Comparison of ENCODE assay signal across 8 mouse cellular contexts in the genomic region with DNA sequence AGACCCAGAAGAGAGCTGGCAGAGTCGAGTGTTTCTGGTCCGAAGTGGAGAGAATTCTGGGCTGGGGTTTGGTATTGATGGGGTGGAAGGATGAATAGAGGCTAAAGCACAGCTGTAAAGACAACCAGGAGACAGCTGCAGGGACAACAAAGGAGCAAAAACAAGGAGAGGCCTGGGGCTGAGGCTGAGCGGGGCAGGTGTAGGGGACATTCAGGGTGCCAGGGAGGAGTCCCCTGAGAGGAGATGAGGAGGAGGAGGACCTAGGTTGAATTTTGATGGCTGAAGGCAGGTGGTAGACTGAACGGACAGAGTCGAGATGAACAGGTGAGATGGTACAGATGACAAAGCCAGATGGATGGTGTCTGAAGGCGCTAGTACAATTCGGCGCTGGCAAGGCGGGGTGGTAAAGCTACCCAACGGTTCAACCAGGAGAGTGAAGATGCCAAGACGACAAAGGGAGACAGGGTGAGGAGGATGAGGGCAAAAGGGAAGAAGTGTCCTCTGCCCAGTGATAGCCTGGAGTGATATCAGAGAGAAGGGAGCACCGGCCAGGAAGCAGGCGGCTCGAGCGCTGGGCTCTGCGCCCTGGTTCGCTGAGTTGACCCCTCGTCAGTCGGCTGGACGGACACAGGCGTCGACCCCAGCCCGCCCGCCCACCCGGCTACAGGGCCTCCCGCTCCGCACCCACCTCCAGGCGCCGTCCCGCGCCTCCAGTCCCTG. TPM values are rescaled to one million over a fixed set of nuclear protein-coding genes. Genes with fewer than 3 reads are reported as not detected.
DNase-seq lines count a peak whose midpoint lies in the region; ATAC-seq and TF ChIP-seq lines count a peak whose summit lies in the region.

No protein-coding gene starts in this region.

- H3K4me2 ChIP-seq in heart, embryonic 14.5 days (ENCODE audit: low read length), result peak overlapping the region; percentile 93
- H3K4me2 ChIP-seq in midbrain, embryonic 11.5 days, result peak overlapping the region; percentile 81

- peak overlapping the region; percentile 44 to 62 for H3K4me3 ChIP-seq in heart, embryonic 14.5 days (ENCODE audit: control insufficient read depth in 1 of 2, insufficient read depth in 1 of 2, low read depth in 1 of 2, low read length in 2 of 2)
- peak overlapping the region; percentile 52 for H3K4me3 ChIP-seq in bone marrow macrophage, adult 2 months (ENCODE audit: insufficient read depth, low read length)
- H3K4me3 ChIP-seq in hindbrain, embryonic 10.5 days, result peak overlapping the region; percentile 76
- H3K4me3 ChIP-seq in midbrain, embryonic 11.5 days (ENCODE audit: low read depth, low read length), result peak overlapping the region; percentile 68

- no peak for TF ChIP-seq POLR2A in bone marrow macrophage, adult 2 months (IDR thresholded peaks at IDR 0.05; ENCODE audit: borderline replicate concordance, low read depth, low read length)

- 10% methylated on average over 31 of the region's 31 CpGs for WGBS in heart, embryonic 14.5 days
- 8% methylated on average over 31 of the region's 31 CpGs for WGBS in hindbrain, embryonic 10.5 days
- WGBS in midbrain, embryonic 11.5 days, result 7% methylated on average over 31 of the region's 31 CpGs

- peak overlapping the region; percentile 86 for H3K9ac ChIP-seq in heart, embryonic 14.5 days (ENCODE audit: low read length)
- peak overlapping the region; percentile 87 for H3K9ac ChIP-seq in midbrain, embryonic 11.5 days (ENCODE audit: low read length)

- peak overlapping the region in 1 of 2 experiments; percentile 60; a peak in 2 of 4 replicates for H3K27ac ChIP-seq in heart, embryonic 14.5 days (replicated peaks in 1 of 2; ENCODE audit: control insufficient read depth in 1 of 2, insufficient read depth in 1 of 2, low read depth in 2 of 2, low read length in 2 of 2)
- no peak overlapping the region for H3K27ac ChIP-seq in bone marrow macrophage, adult 2 months (ENCODE audit: insufficient read depth, low read depth, low read length)
- peak overlapping the region; percentile 96 for H3K27ac ChIP-seq in hindbrain, embryonic 10.5 days
- peak overlapping the region; percentile 51; the same call in 1 of the 2 replicates for H3K27ac ChIP-seq in midbrain, embryonic 11.5 days (ENCODE audit: low read depth, low read length)

- H3K27me3 ChIP-seq in heart, embryonic 14.5 days (ENCODE audit: control insufficient read depth, insufficient read depth, low read length), result no peaks in the 10 kb centered on the region
- no peaks in the 10 kb centered on the region for H3K27me3 ChIP-seq in hindbrain, embryonic 10.5 days (ENCODE audit: insufficient read depth, poor library complexity, severe bottlenecking)
- no peaks in the 10 kb centered on the region for H3K27me3 ChIP-seq in midbrain, embryonic 11.5 days (ENCODE audit: control insufficient read depth, insufficient read depth, low read length)

- TF ChIP-seq CTCF in bone marrow macrophage, adult 2 months (IDR thresholded peaks at IDR 0.05; ENCODE audit: low read depth, low read length), result no peak

- no peaks in the 10 kb centered on the region for H3K9me3 ChIP-seq in heart, embryonic 14.5 days (ENCODE audit: control insufficient read depth, low read length)
- no peaks in the 10 kb centered on the region for H3K9me3 ChIP-seq in hindbrain, embryonic 10.5 days
- no peaks in the 10 kb centered on the region for H3K9me3 ChIP-seq in midbrain, embryonic 11.5 days (ENCODE audit: control insufficient read depth, low read length)

- peaks cover 31% of the 10 kb centered on the region for H3K36me3 ChIP-seq in heart, embryonic 14.5 days (ENCODE audit: control insufficient read depth, insufficient read depth, low read length)
- H3K36me3 ChIP-seq in hindbrain, embryonic 10.5 days, result peaks cover 58% of the 10 kb centered on the region
- peaks cover 11% of the 10 kb centered on the region for H3K36me3 ChIP-seq in midbrain, embryonic 11.5 days (ENCODE audit: control insufficient read depth, insufficient read depth, low read length)

- no peak for DNase-seq in heart, adult 8-10 months (ENCODE audit: low spot score)
- DNase-seq in hindbrain, embryonic 10.5 days (ENCODE audit: low spot score), result peak; percentile 11
- peak; percentile 88 for DNase-seq in midbrain, embryonic 11.5 days (ENCODE audit: low spot score, missing footprints)
- no peak for DNase-seq in adrenal gland, postnatal 36 days
- DNase-seq in layer of hippocampus, adult 18-20 months (ENCODE audit: low spot score in 2 of 2), result no peak
- DNase-seq in cerebellum, adult 11-12 months, result no peak

- peak; percentile 16; the same call in 1 of the 2 replicates for ATAC-seq in heart, embryonic 14.5 days (ENCODE audit: insufficient number of reproducible peaks, insufficient read depth, low FRiP score, low read depth)
- 0 out of 2 replicates have a peak, but pooled peaks have one; percentile 1 for ATAC-seq in midbrain, embryonic 11.5 days (ENCODE audit: low FRiP score)

- H3K4me1 ChIP-seq in heart, embryonic 14.5 days (ENCODE audit: control insufficient read depth in 2 of 2, insufficient read depth in 2 of 2, low read length in 2 of 2), result peaks cover 9 to 17% of the 10 kb centered on the region in 2 experiments
- H3K4me1 ChIP-seq in bone marrow macrophage, adult 2 months (ENCODE audit: control insufficient read depth, insufficient read depth, low read length), result no peaks in the 10 kb centered on the region
- H3K4me1 ChIP-seq in hindbrain, embryonic 10.5 days (replicated peaks), result peaks cover 36% of the 10 kb centered on the region
- H3K4me1 ChIP-seq in midbrain, embryonic 11.5 days (ENCODE audit: control insufficient read depth, insufficient read depth, low read length), result peaks cover 15% of the 10 kb centered on the region

RNA-seq across cellular contexts. Expression of a gene that starts 0.5 kb away (rescaled TPM):
- 1.1 and 1.8 TPM in 2 replicates for polyA plus RNA-seq in heart, embryonic 14.5 days (2014; fragmentation: Nextera tagmentation; extraction: Ambion mirVana)
- under 1 TPM; 0.23 to 0.50 (median 0.34) TPM for total RNA-seq in heart, adult 8-10 months (2022)
- polyA plus RNA-seq in bone marrow macrophage, adult 2 months (2012; ENCODE audit: insufficient read depth, insufficient read length, missing spikeins), result 0.61 and 0.70 TPM in 2 replicates
- polyA plus RNA-seq in hindbrain, embryonic 10.5 days (2016; fragmentation: Nextera tagmentation; extraction: Ambion mirVana), result 9.9 and 11.3 TPM in 2 replicates
- 7.3 and 8.3 TPM in 2 replicates for polyA plus RNA-seq in midbrain, embryonic 11.5 days (2014; fragmentation: Nextera tagmentation; extraction: Ambion mirVana)
- total RNA-seq in adrenal gland, postnatal 36 days (2021), result 1 to 10 TPM in 1 of 2 experiments, under 1 TPM in 1; 0.92 to 1.4 TPM
- total RNA-seq in layer of hippocampus, adult 18-20 months (2021), result 1 to 10 TPM; 2.5 TPM

RNA-seq across cellular contexts. Expression of a gene that starts 15.8 kb away (rescaled TPM):
- polyA plus RNA-seq in heart, embryonic 14.5 days (2014; fragmentation: Nextera tagmentation; extraction: Ambion mirVana), result 1.7 and 2.8 TPM in 2 replicates
- total RNA-seq in heart, adult 8-10 months (2022), result 1 to 10 TPM; 2.4 to 3.8 (median 2.8) TPM
- 74.2 and 78.0 TPM in 2 replicates for polyA plus RNA-seq in bone marrow macrophage, adult 2 months (2012; ENCODE audit: insufficient read depth, insufficient read length, missing spikeins)
- 2.8 TPM in 2 replicates for polyA plus RNA-seq in hindbrain, embryonic 10.5 days (2016; fragmentation: Nextera tagmentation; extraction: Ambion mirVana)
- polyA plus RNA-seq in midbrain, embryonic 11.5 days (2014; fragmentation: Nextera tagmentation; extraction: Ambion mirVana), result 1.1 and 1.8 TPM in 2 replicates
- total RNA-seq in adrenal gland, postnatal 36 days (2021), result 10 to 100 TPM in 1 of 2 experiments, 1 to 10 TPM in 1; 9.4 to 33.2 TPM
- 1 to 10 TPM; 2.9 to 3.2 TPM for total RNA-seq in layer of hippocampus, adult 18-20 months (2021)

RNA-seq across cellular contexts. Expression of a gene that starts 18.4 kb away (rescaled TPM):
- 18.5 and 19.2 TPM in 2 replicates for polyA plus RNA-seq in heart, embryonic 14.5 days (2014; fragmentation: Nextera tagmentation; extraction: Ambion mirVana)
- 1 to 10 TPM; 7.1 to 8.1 (median 7.5) TPM for total RNA-seq in heart, adult 8-10 months (2022)
- polyA plus RNA-seq in bone marrow macrophage, adult 2 months (2012; ENCODE audit: insufficient read depth, insufficient read length, missing spikeins), result 24.6 and 25.2 TPM in 2 replicates
- polyA plus RNA-seq in hindbrain, embryonic 10.5 days (2016; fragmentation: Nextera tagmentation; extraction: Ambion mirVana), result 37.2 and 37.8 TPM in 2 replicates
- polyA plus RNA-seq in midbrain, embryonic 11.5 days (2014; fragmentation: Nextera tagmentation; extraction: Ambion mirVana), result 11.5 and 14.0 TPM in 2 replicates
- total RNA-seq in adrenal gland, postnatal 36 days (2021), result 10 to 100 TPM; 35.5 to 52.6 TPM
- 10 to 100 TPM; 12.7 to 13.0 TPM for total RNA-seq in layer of hippocampus, adult 18-20 months (2021)

RNA-seq across cellular contexts. Expression of a gene that starts 19.4 kb away (rescaled TPM):
- 85.8 and 86.9 TPM in 2 replicates for polyA plus RNA-seq in heart, embryonic 14.5 days (2014; fragmentation: Nextera tagmentation; extraction: Ambion mirVana)
- total RNA-seq in heart, adult 8-10 months (2022), result 10 to 100 TPM; 71.9 to 95.2 (median 81.1) TPM
- polyA plus RNA-seq in bone marrow macrophage, adult 2 months (2012; ENCODE audit: insufficient read depth, insufficient read length, missing spikeins), result 69.3 and 75.2 TPM in 2 replicates
- 225 TPM in 2 replicates for polyA plus RNA-seq in hindbrain, embryonic 10.5 days (2016; fragmentation: Nextera tagmentation; extraction: Ambion mirVana)
- polyA plus RNA-seq in midbrain, embryonic 11.5 days (2014; fragmentation: Nextera tagmentation; extraction: Ambion mirVana), result 200 and 203 TPM in 2 replicates
- total RNA-seq in adrenal gland, postnatal 36 days (2021), result 100 to 1,000 TPM in 1 of 2 experiments, 10 to 100 TPM in 1; 89.6 to 120 TPM
- 100 to 1,000 TPM in 1 of 2 experiments, 10 to 100 TPM in 1; 90.8 to 100 TPM for total RNA-seq in layer of hippocampus, adult 18-20 months (2021)

RNA-seq across cellular contexts. Expression of a gene that starts 31.2 kb away (rescaled TPM):
- polyA plus RNA-seq in heart, embryonic 14.5 days (2014; fragmentation: Nextera tagmentation; extraction: Ambion mirVana), result 9.1 and 9.7 TPM in 2 replicates
- 1 to 10 TPM; 6.0 to 9.7 (median 8.9) TPM for total RNA-seq in heart, adult 8-10 months (2022)
- polyA plus RNA-seq in bone marrow macrophage, adult 2 months (2012; ENCODE audit: insufficient read depth, insufficient read length, missing spikeins), result 2.5 and 2.6 TPM in 2 replicates
- 2.0 and 2.9 TPM in 2 replicates for polyA plus RNA-seq in hindbrain, embryonic 10.5 days (2016; fragmentation: Nextera tagmentation; extraction: Ambion mirVana)
- polyA plus RNA-seq in midbrain, embryonic 11.5 days (2014; fragmentation: Nextera tagmentation; extraction: Ambion mirVana), result 2.2 and 2.5 TPM in 2 replicates
- total RNA-seq in adrenal gland, postnatal 36 days (2021), result 1 to 10 TPM; 6.0 to 6.2 TPM
- 1 to 10 TPM; 4.3 to 4.6 TPM for total RNA-seq in layer of hippocampus, adult 18-20 months (2021)

Comparison
In these comparisons a context has a peak if more than half of its experiments do, and no peak if none do; other contexts are left out.
1. DNase-seq: peak in hindbrain, embryonic 10.5 days (single experiment) and midbrain, embryonic 11.5 days (single experiment); none in heart, adult 8-10 months (single experiment), adrenal gland, postnatal 36 days (0 of 2), layer of hippocampus, adult 18-20 months (0 of 2) and cerebellum, adult 11-12 months (single experiment).
2. RNA of a gene that starts 15.8 kb away (polyA plus RNA-seq): 74.2 to 78.0 TPM in bone marrow macrophage, adult 2 months; 2.8 TPM in hindbrain, embryonic 10.5 days, 1.7 to 2.8 TPM in heart, embryonic 14.5 days and 1.1 to 1.8 TPM in midbrain, embryonic 11.5 days; every median in the first group is over 10 times any median in the second.
3. Peak in every context shown above with its lines, with median percentiles within 50 percentile points of each other: H3K4me3 ChIP-seq.